Mouse (Mus musculus) thymus, postnatal 0 days (tissue): ENCODE measurements around the gene Pmp22. TPM values are rescaled to one million over a fixed set of nuclear protein-coding genes. Genes with fewer than 3 reads are reported as not detected.

Experiments used
- DNase-seq: peaks from one replicate; pipeline ENCODE4 v3.0.0-alpha.2; 2015; ENCODE audit warnings: low spot score
- polyA plus RNA-seq: library from polyadenylated mRNA; unstranded; fragments of >200 nt; fragmentation: Nextera tagmentation; extraction: Ambion mirVana; gene quantifications from 2 replicates; pipeline ENCODE4 v1.2.1, GENCODE M21; 2015

Gene Pmp22
- 14.5 and 16.8 TPM in 2 replicates for polyA plus RNA-seq

DNA sequence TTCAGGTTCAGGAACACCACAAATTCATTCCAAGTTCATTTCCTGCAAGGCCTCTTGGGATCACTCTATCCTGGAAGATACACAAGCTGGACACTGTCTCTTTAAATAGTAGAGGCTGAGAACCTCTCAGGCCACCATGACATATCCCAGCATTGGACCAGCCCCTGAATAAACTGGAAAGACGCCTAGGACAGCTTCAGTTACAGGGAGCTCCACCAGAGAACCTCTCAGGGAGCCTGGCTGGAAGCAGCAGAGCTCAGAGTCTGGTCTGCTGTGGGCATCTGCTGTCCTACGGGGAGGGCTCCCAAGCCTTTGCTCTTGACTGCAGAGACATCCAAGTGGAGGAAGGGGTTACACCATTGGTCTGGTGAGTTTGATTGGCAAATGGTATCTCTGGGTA is at the start of gene Pmp22:
TSS of gene Pmp22 (plus strand) at position 199 of the 400 bp plus-strand sequence.
- DNase-seq, result no peak

DNA sequence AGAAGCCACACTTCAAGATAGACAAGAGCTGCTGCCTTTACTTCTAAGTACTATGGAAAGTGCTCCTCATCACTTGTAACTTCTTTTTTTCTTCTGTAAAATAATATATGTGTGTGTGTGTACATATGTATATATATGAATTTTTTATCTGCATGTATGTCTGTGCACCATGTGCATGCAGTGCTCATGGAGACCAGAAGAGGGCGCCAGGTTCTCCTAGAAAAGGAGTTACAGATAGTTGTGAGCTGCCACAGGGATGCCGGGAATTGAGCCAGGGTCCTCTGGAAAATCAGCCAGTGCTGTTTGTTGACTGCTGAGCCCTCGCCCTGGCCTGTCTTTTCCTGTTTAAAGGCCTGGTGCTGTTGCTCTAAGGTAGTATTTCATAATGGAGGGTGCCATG is 44.2 kb upstream of the Pmp22 start:
- DNase-seq, result no peak

DNA sequence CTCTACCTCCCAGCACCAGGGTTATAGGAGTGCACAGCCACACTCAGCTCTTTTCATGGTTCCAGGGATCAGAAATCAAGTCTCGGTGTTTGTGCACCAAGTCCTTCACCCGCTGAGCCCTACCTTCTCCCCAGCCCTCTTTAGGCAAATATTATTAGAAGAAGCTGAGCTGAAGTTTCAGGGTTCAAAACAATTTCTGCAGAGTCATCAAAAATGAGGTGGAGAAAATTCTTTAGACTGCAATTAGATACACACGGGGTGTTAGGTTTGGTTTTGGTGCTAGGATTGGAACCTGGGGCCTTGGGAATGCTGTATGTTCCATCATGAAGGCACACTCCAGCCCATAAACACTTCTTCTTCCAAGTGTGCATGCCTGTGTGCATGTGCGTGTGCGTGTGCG is 40.1 kb upstream of the Pmp22 start:
- DNase-seq, result no peak

DNA sequence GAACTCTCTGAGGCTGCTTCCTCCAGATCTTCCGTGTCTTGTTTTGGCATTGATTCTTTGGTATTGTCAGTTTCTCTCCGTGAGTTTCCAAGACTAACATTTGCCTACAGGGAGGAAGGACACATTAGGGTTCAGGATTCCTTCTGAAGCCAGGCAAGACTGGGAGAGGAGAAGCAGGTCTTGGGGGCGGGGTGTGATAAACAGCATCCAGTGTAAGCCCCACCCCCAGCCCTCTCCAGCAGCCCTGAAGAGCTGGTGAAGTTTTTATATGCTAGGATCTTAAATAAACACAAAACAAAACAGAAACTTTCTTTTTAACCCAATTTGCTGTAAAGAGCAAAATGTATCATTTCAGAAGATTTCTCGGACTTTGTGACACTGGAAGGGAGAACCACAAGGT is 38.6 kb upstream of the Pmp22 start:
- no peak for DNase-seq

DNA sequence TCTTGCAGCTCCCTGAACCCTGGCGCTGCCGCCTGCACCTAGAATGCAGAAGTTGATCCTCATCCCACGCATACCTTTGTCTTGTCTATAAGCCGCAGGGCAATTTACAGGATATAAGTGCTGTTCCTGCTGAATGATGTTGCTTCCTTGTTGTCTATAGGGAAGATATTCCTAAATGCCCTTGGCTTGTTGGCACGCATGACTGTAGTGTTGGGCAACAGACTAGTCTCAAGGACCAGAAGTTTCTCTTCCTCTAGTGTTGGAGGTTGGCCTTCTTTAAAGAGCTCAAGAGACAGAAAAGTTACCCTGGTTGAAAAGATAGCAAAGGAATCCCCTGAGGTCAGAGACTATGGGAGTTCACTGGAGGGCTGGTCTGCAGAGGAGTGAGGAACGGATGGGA is 37.8 kb upstream of the Pmp22 start:
- no peak for DNase-seq

DNA sequence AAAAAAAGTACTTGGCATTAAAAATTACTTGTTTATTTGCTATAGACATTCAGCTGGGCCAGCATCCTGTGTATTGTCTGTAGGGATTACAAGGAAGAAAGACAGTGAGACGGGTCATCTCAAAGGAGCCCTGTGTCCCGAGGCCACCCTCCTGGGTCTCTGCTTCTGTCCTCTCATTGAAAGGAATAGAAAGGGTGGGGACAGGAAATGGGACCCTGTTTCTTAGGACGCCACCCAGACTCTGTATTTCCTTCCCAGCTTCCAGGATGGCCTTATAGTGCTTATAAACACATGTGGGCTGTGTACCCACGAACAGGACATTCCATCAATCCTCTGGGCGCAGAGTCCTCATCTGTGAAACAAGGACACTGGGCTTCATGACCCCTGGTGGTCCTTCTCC is 36.5 kb upstream of the Pmp22 start:
- DNase-seq, result no peak

DNA sequence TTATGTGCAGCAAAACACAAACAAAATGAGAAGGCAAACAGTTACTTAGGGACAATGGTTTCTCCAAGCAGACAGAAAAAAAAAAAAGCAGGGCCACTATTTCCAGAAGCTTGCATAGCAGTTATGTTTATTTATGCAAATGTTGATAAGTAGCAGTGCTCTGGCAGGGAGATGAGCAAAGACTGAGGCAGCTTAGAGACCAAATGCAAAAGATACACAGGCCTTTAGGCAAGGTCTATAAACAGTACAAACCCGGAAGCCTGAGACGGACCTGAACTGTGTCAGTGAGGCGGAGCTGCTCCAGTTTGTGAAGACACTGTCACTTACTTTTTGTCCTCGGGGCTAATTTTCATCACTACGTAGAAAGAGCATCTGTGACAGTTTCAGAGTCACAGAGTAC is 35.2 kb upstream of the Pmp22 start:
- no peak for DNase-seq

DNA sequence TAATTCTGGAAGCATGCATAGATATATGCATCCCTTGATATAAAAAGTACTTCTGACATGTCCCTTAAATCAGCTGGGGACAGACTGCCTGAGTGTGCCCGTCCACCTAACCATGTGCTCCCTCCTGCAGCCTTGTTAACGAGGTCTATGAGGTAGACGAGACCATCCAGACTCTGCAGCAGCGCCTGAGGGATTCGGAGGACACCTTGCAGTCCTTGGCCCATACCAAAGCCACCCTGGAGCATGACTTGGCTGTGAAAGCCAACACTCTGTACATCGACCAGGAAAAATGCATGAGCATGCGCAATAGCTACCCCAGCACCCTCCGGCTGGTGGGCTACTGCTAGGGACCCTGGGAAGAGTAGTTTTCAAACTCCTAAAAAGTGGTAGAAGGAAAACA is 34.3 kb upstream of the Pmp22 start:
- no peak for DNase-seq

DNA sequence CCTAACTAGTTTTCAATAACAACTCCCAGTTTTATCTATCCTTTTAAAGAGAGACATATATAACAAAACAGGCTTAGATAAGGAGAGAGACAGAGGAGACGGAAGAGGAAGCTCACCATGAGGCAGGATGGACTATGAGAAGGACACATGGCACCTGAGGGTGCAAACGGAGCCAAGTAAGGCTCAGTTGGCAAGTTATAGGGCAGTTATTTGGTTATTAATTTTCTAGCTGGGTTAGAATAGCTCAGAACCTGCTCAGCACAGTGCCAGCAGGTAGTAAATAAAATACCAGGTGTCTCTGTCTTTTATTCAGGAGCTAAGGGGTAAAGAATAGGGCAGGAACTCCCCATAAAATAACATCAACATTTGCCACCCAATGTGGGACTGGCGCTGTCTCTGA is 30.8 kb upstream of the Pmp22 start:
- no peak for DNase-seq

DNA sequence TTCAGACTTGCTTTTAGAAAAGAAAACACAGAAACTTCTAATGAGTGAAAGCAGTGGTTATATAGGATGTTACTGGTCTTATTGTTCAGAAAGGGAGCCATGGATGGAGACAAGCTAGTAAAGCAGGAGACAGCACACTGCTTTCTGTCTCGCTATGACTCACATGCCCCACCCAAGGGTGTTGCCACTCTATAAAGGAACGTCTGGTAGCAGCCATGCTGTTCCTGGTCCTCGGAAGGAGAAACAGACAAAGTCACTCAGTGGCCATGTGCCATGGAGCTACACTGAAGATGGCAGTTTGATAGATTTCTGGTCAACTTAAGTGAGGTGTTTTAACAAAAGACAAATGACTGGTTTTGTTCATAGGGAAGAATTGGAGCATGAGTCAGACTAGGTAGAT is 29.4 kb upstream of the Pmp22 start:
- DNase-seq, result no peak

DNA sequence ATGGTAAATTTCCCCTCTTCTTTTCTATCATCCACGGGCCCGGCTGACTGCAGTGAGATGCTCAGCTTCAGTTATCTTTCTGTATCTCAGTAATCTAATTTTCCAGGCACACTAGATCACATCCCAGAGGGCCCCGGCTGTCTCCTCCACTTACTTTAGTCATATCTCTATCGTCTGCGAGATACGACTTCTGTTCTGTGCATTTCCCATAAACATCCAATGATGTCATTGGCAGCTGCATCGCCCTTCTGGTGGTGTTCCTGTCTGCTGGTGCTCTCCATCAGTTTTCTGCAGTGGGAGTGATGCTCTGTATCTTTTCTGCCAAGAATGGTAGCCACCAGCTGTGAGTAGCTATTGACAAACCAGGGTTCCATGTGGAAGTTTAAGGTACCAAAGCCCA is 25.5 kb upstream of the Pmp22 start:
- no peak for DNase-seq

DNA sequence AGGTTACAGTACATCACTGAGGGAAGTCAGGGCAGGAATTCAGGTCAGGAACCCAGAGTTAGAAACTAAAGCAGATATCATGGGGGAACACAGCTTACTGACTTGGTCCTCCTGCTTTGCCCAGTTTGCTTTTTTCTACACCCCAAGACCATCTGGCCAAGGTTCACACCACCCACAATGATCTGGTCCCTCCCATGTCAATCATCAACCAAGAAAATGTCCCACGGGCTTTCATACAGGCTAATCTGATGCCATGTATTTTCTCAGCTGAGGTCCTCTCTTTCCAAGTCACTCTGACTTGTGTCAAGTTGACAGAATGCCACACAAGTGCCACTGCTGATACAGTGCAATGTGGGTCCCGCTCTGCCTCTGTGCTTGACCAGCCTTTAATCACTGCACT is 24.8 kb upstream of the Pmp22 start:
- DNase-seq, result no peak

DNA sequence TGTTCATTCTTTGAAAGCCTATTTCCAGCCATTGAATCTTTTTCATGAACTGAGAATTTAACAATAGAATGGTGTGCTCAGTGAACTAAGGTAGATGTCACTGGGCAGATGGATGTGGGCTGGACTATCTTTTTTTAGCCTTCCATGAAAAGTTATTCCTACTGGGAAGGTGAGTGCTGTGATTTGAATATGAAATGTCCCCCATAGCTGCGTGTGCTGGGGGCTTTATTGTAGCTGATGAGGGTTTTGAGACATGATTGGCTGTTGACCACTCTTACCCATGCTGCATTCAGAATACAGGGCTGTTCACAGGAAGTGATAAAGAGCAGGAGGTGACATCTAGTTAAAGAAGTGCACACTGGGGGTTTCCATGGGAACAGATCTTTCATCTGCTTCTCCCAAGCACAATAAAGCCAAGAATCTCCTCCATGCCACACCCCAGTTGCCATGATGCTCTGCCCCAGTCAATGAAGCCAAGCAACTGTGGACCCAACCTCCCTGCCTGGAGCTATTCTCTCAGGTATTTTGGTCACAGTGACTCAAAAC is 19.5 kb upstream of the Pmp22 start:
- DNase-seq, result no peak

DNA sequence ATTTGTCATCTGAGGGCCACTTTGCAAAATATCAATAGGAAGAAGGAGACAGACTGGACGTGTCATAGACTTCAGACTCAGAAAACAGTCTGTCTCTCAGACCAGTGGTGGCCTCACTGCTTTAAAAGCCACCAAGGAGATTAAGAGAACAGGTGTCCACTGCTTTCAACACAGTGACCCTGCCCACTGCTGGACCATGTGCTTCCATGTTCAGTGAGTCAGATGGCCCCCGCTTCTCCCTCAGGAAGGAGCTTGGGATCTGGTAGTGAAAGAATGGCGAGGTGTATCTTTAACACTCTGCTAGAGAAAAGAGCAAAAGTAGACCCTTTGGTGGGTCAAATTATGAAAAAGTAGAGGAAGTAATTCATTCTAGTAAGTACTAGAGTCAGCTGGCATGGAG is 18.5 kb upstream of the Pmp22 start:
- DNase-seq, result no peak

DNA sequence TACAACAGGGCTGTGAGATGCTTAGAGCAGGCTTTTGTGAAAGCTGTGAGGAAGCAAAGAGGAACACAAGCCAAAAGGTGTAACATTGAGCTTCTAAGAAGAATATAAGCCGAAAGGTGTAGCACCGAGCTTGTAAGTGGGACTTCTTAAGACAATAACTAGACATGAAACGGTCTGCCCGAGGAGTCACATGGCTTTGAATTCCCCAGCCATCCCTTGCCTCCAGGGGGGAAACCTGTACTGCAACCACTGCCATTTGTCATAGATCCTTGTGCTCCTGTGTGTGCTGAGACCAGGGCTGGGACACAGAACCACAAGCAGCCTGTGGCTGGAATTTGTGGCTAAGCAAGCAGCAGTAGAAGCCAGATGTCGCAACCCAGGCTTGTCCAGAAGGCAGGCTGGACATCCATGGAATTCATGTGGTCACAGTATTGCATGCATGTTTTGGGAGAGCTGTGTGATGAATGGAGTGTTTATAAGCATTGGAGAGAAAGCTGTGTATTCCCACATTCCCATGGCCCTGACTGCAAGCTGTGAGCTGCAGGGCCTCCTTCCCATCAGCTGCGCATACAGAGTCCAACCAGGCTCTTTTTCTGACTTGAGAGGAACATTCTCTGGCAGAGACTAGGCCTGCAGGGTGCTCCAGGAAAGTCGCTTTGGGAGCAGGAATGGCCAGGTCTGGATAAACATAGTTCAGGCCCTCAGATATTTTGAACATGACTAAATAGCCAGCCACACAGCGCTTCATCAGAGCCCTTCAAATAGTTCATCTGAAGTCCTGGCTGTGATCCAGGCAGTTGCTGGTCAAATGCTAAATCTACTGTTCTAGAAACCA is 13.8 kb upstream of the Pmp22 start:
- no peak for DNase-seq

DNA sequence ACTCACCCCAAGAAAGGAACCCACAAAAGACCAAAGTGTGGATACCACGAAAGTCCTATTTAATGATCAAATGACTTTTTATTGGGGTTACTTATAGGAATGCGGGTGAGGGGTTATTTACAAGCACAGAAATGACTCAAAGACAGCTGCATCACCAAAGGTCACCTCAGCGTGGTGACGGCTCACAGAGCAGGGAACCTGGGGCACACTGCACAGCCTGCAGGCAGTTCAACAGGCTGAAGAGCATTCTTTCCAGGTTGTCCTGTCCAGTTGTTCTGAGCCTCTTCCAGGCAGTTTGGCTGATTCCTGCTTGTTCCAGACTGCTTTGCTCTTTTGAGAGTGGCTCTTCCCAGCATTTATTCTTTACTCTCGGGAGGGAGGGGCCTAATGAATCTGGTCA is 12.1 kb upstream of the Pmp22 start:
- DNase-seq, result no peak

DNA sequence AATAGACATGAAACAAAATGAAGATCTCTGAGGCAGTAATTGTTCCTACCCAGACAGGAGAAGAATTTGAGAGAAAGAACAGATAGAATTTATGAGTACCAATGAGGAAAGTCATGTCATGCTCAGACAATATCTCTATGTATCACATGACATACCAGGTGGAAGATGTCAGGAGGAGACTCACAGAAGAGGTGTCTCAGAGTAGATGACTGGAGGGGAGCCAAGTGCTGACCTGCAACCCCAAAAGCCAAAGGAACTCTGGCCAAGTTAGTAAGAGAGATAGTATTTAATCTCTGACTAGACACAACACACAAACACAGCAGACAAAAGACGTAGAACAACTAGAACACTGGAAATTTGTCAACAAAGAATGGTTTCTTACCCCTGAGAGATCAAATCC is 11.5 kb upstream of the Pmp22 start:
- DNase-seq, result no peak

DNA sequence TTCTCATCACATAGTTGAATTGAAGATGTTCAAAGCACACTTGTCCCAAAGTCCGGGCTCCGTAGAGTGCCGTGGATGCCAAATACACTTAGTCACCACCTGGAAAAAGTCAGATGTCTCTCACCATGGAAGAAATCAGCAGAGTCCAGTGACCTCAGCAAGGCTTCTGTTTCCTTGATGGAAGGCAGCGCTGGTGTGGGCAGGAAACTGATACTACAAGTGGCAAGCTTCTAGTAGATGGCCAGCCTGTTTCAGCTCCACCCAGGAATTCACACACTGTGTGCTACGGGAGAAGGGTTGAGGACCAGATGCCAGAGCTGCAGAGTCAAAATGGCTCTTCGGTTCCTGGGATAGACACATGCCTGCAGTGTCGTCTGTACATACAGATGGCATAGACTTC is 9.0 kb upstream of the Pmp22 start:
- no peak for DNase-seq

DNA sequence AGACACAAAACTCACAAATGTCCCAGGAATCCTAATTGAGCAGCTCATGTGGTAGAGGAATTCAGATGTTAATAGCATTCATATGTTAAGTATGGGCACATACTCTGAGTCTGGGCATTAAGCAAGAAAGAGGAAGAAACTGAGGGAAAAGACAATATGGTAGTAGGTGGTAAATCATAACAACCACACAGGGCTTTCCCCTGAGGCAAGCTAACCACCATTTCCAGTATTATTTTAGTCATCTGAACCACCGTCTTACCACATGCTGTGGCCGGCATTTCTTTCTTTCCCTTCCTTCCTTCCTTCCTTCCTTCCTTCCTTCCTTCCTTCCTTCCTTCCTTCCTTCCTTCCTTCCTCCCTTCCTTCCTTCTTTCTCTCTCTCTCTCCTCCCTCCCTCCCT is 6.5 kb upstream of the Pmp22 start:
- no peak for DNase-seq

DNA sequence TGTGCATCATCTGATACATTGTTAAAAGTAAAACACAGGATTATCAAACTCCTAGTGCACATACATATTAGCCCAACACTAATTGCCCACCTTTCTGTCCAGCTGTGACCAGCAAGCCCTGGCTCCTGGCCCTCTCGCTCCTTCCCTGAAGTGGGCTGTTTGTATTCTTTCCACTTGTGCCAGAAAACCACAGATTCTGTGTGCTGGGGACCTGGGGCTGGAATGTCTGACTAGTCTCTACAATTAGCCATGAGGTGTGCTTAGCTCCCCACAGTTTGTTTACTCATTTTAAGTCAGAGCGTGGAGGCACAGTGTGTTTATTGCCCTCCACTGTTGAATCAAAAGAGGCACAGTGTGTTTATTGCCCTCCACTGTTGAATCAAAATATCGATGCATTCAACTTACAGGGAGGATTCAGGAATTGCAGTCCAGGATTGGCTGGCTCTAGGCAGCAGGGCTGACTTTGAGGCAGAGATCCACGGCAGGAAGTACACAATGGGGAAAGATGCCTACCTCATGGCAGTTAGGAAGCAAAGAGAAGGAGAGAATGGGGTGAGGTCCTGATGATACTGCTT is 5.9 kb upstream of the Pmp22 start:
- DNase-seq, result no peak

DNA sequence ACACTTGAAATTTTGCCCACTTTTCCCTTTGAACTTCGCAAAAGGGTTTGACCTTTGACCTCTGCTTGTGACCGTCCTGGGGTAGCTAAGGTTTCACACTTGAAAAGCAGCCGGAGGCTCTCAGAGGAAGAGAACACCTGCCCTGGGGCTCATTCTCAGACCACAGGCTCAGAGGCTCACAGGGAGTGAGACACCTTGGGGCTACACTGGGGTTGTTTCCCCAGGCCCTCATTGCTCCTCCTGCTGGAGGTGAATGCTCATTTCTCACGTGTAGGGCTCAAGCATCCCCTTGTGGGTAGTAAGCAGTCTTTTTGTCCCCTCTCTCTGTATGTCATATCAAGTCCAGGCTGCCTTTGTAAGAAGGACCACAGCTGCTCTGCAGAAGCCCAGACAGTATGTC is 4.5 kb upstream of the Pmp22 start:
- DNase-seq, result no peak

DNA sequence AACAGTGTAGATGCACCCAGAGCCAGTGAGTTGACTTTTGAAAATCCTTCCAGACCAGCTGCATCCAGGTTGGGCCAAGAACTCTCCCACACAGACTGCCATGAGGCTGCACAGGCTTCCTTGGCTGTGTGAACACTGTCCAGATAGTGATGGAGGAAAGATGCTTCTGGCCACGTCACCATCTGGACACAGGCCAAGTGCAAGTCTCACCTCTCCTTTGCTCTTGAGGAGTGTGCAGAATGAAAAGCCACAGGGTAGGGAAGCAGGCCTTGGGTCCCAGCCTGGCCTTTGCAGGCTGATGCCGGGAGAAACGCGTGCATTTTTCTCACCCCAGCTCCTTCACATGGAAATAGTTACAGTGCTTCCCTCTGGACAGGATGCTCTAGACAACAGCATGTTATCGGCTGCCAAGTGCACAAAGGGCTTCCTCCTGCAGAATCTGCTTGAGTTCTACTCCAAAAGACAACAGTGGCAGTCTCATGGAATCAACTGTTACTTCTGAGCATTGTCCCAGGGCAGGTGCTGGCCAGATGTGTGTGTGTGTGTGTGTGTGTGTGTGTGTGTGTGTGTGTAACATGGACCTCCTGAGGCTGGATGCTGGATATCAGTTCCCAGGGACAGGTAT is 2.8 kb upstream of the Pmp22 start:
- no peak for DNase-seq

DNA sequence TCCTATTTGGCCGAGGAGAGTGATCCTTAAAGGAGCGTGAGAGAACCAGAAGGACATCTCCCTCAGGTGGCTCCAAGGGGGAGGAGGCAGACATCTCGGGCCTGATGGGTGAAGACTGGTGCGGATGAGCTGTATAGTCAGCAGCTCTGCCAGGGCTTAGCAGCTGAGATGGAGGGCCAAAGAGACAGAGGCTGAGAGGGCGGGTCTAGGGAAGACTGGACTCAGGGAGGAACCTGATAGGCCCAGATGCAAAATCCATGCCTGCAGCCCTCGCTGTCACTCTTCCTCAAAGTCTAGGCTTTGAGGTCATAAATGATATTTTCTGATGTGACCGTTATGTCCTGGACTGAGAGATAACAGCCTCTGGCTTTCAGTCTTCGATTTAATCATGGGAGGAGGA is 1.8 kb upstream of the Pmp22 start:
- no peak for DNase-seq
